In genomic region chr1:178576926-178577325, GRCm38 (mm10) we compare ENCODE assay signal across 12 mouse cellular contexts.
"Had no signal": no experiment of that assay in that cellular context is flagged by ENCODE, and none has a peak within 500 bp of the region (broad histone marks: within the 10 kb centered on the region; RNA-seq: fewer than 3 reads in every experiment).

No protein-coding gene starts in this region.

- DNase-seq: kidney, postnatal 25 days; lung, adult 2 months; lung, postnatal 36 days; right cerebral cortex, adult 18-20 months; thymus, postnatal 4 days had no signal

- H3K9me3 ChIP-seq: limb, embryonic 10.5 days; liver, embryonic 15.5 days had no signal

- H3K27me3 ChIP-seq: liver, embryonic 15.5 days; midbrain, embryonic 13.5 days; neural tube, embryonic 15.5 days had no signal

- H3K27ac ChIP-seq: liver, embryonic 15.5 days; midbrain, embryonic 13.5 days; neural tube, embryonic 15.5 days; stomach, postnatal 0 days had no signal

- ATAC-seq: lung, postnatal 0 days; midbrain, embryonic 13.5 days had no signal

- H3K4me2 ChIP-seq: liver, embryonic 11.5 days; liver, embryonic 15.5 days; midbrain, embryonic 13.5 days; neural tube, embryonic 15.5 days had no signal

- H3K36me3 ChIP-seq: liver, embryonic 15.5 days; neural tube, embryonic 15.5 days had no signal

- H3K4me3 ChIP-seq: limb, embryonic 10.5 days; liver, embryonic 15.5 days; midbrain, embryonic 13.5 days; neural tube, embryonic 15.5 days had no signal

- H3K9ac ChIP-seq: liver, embryonic 15.5 days; midbrain, embryonic 13.5 days; neural tube, embryonic 15.5 days had no signal

- H3K4me1 ChIP-seq: liver, embryonic 15.5 days had no signal
